Mouse (Mus musculus) liver, embryonic 16.5 days (tissue): ENCODE results near the gene Dtnbp1. TPM values are rescaled to one million over a fixed set of nuclear protein-coding genes. Genes with fewer than 3 reads are reported as not detected.

ENCODE experiments used
- ATAC-seq: fragments of 200-750 bp; cut with Nextera tagmentation; 2 replicates; pipeline ENCODE4 v1.8.0; 2017; ENCODE audit warnings: low read depth, mild to moderate bottlenecking, moderate number of reproducible peaks, moderate library complexity
- H3K27ac ChIP-seq: fragments of 300-500 bp; sonication (generic); 2 replicates; pipeline ENCODE4 v1.5.1; 2014; ENCODE audit warnings: mild to moderate bottlenecking, low read length
- H3K27me3 ChIP-seq: fragments of 300-500 bp; sonication (generic); 2 replicates; pipeline ENCODE4 v1.6.1; 2014; ENCODE audit warnings: low read depth, low read length, mixed read lengths; ENCODE audit not compliant: control insufficient read depth, insufficient read depth
- H3K36me3 ChIP-seq: fragments of 300-500 bp; sonication (generic); 2 replicates; pipeline ENCODE4 v1.6.1; 2014; ENCODE audit warnings: mild to moderate bottlenecking; ENCODE audit not compliant: control insufficient read depth, insufficient read depth
- H3K4me1 ChIP-seq: fragments of 300-500 bp; sonication (generic); 2 replicates; pipeline ENCODE4 v1.6.1; 2014; ENCODE audit warnings: low read depth, low read length, mixed read lengths; ENCODE audit not compliant: control insufficient read depth
- H3K4me2 ChIP-seq: fragments of 300-500 bp; sonication (generic); 2 replicates; pipeline ENCODE4 v1.6.1; 2014; ENCODE audit warnings: low read depth, low read length, mixed read lengths
- H3K4me3 ChIP-seq: fragments of 300-500 bp; sonication (generic); 2 replicates; pipeline ENCODE4 v1.5.1; 2014; ENCODE audit warnings: low read depth, mild to moderate bottlenecking, low read length
- H3K9ac ChIP-seq: fragments of 300-500 bp; sonication (generic); 2 replicates; pipeline ENCODE4 v1.6.1; 2014; ENCODE audit warnings: low read depth, low read length
- H3K9me3 ChIP-seq: fragments of 300-500 bp; sonication (generic); replicated peaks from 2 replicates; pipeline ENCODE4 v1.6.1; 2016; ENCODE audit warnings: low read length; ENCODE audit not compliant: control insufficient read depth
- WGBS: fragments of 180-500 bp; shearing (Covaris S2); extraction: QIAGEN DNeasy Blood & Tissue Kit; methylation state at CpG from one replicate; pipeline ENCODE4 v1.1.7; 2014; ENCODE audit not compliant: insufficient replicate concordance; 5-methylcytosine and 5-hydroxymethylcytosine counted together
- polyA plus RNA-seq: library from polyadenylated mRNA; unstranded; fragments of >200 nt; fragmentation: Nextera tagmentation; extraction: Ambion mirVana; gene quantifications from 2 replicates; pipeline ENCODE4 v1.2.1, GENCODE M21; 2015

The Dtnbp1 gene
- polyA plus RNA-seq, 1 experiment from 2014 or later, result 25.7 TPM

- Histone ChIP-seq H3K9me3 (no peaks in the 10 kb centered on the region), H3K27me3 (no peaks in the 10 kb centered on the region), H3K4me1 (no peaks in the 10 kb centered on the region), H3K27ac (no peak overlapping the region), H3K4me2 (no peak overlapping the region), H3K9ac (no peak overlapping the region), H3K36me3 (peaks cover 3% of the 10 kb centered on the region; the same call in 1 of the 2 replicates), H3K4me3 (no peak overlapping the region)
- no peak for ATAC-seq
- 86% methylated on average over 5 of the region's 5 CpGs for WGBS
These were observed 41.2 kb downstream of the Dtnbp1 start for GRCm38 (mm10) chr13:44960542-44961291.

GRCm38 (mm10) chr13:44957049-44957448 lies 44.9 kb downstream of the Dtnbp1 start:
- 80% methylated on average over 8 of the region's 8 CpGs for WGBS

GRCm38 (mm10) chr13:44955781-44956180 lies 46.2 kb downstream of the Dtnbp1 start:
- H3K4me2 ChIP-seq, result no peak overlapping the region
- no peaks in the 10 kb centered on the region for H3K36me3 ChIP-seq
- no peaks in the 10 kb centered on the region for H3K27me3 ChIP-seq
- ATAC-seq, result no peak
- H3K9me3 ChIP-seq, result no peaks in the 10 kb centered on the region
- peaks cover 4% of the 10 kb centered on the region for H3K4me1 ChIP-seq
- H3K27ac ChIP-seq, result no peak overlapping the region
- no peak overlapping the region for H3K4me3 ChIP-seq
- H3K9ac ChIP-seq, result no peak overlapping the region
- WGBS, result 84% methylated on average over 6 of the region's 6 CpGs

More at GRCm38 (mm10) chr13:44957049-44957448, 44.9 kb downstream of the Dtnbp1 start:
- no peaks in the 10 kb centered on the region for H3K27me3 ChIP-seq
- no peaks in the 10 kb centered on the region for H3K9me3 ChIP-seq
- no peaks in the 10 kb centered on the region for H3K36me3 ChIP-seq
- no peak overlapping the region for H3K4me3 ChIP-seq
- ATAC-seq, result no peak
- H3K4me1 ChIP-seq, result peaks cover 4% of the 10 kb centered on the region
- no peak overlapping the region for H3K9ac ChIP-seq
- H3K4me2 ChIP-seq, result no peak overlapping the region
- no peak overlapping the region for H3K27ac ChIP-seq

- Histone ChIP-seq H3K27me3 (no peaks in the 10 kb centered on the region), H3K4me3 (no peak overlapping the region), H3K27ac (no peak overlapping the region), H3K36me3 (no peaks in the 10 kb centered on the region), H3K9me3 (no peaks in the 10 kb centered on the region), H3K4me1 (peaks cover 4% of the 10 kb centered on the region), H3K4me2 (no peak overlapping the region), H3K9ac (no peak overlapping the region)
- 63% methylated on average over 1 of the region's 1 CpGs for WGBS
- peak; percentile 62; the same call in 1 of the 2 replicates for ATAC-seq
These were observed 47.7 kb downstream of the Dtnbp1 start for GRCm38 (mm10) chr13:44954232-44954568.

GRCm38 (mm10) chr13:44953546-44954231 lies 48.3 kb downstream of the Dtnbp1 start:
- Histone ChIP-seq H3K9ac (no peak overlapping the region), H3K36me3 (no peaks in the 10 kb centered on the region), H3K4me3 (no peak overlapping the region), H3K9me3 (no peaks in the 10 kb centered on the region), H3K4me2 (no peak overlapping the region), H3K27ac (no peak overlapping the region), H3K27me3 (no peaks in the 10 kb centered on the region), H3K4me1 (peaks cover 4% of the 10 kb centered on the region)
- WGBS, result 65% methylated on average over 8 of the region's 8 CpGs
- no peak for ATAC-seq

GRCm38 (mm10) chr13:44952393-44953086 lies 49.4 kb downstream of the Dtnbp1 start:
- no peaks in the 10 kb centered on the region for H3K27me3 ChIP-seq
- no peak overlapping the region for H3K4me3 ChIP-seq
- H3K27ac ChIP-seq, result no peak overlapping the region
- no peak for ATAC-seq
- 29% methylated on average over 10 of the region's 10 CpGs for WGBS
- H3K36me3 ChIP-seq, result no peaks in the 10 kb centered on the region
- H3K9me3 ChIP-seq, result no peaks in the 10 kb centered on the region
- H3K4me2 ChIP-seq, result no peak overlapping the region
- H3K4me1 ChIP-seq, result peaks cover 4% of the 10 kb centered on the region
- no peak overlapping the region for H3K9ac ChIP-seq

- H3K27ac ChIP-seq, result no peak overlapping the region
- no peak overlapping the region for H3K4me2 ChIP-seq
- no peaks in the 10 kb centered on the region; the same call in 1 of the 2 replicates for H3K4me1 ChIP-seq
- WGBS, result 63% methylated on average over 16 of the region's 16 CpGs
- H3K9ac ChIP-seq, result no peak overlapping the region
- ATAC-seq, result no peak
- H3K27me3 ChIP-seq, result no peaks in the 10 kb centered on the region
- no peak overlapping the region for H3K4me3 ChIP-seq
- no peaks in the 10 kb centered on the region for H3K36me3 ChIP-seq
- H3K9me3 ChIP-seq, result no peaks in the 10 kb centered on the region
These were observed 53.4 kb downstream of the Dtnbp1 start for GRCm38 (mm10) chr13:44948320-44949250.

- no peak for ATAC-seq
- no peaks in the 10 kb centered on the region for H3K9me3 ChIP-seq
- no peaks in the 10 kb centered on the region for H3K36me3 ChIP-seq
- H3K4me1 ChIP-seq, result no peaks in the 10 kb centered on the region
- no peak overlapping the region for H3K9ac ChIP-seq
- no peaks in the 10 kb centered on the region for H3K27me3 ChIP-seq
- WGBS, result 71% methylated on average over 8 of the region's 8 CpGs
- no peak overlapping the region for H3K4me3 ChIP-seq
- no peak overlapping the region for H3K4me2 ChIP-seq
- H3K27ac ChIP-seq, result no peak overlapping the region
These were observed 54.9 kb downstream of the Dtnbp1 start for GRCm38 (mm10) chr13:44946880-44947635.
